Mouse (Mus musculus): Measurements from ENCODE around the gene Emp1. TPM values are rescaled to one million over a fixed set of nuclear protein-coding genes. Genes with fewer than 3 reads are reported as not detected.

Emp1 gene
- polyA plus RNA-seq, 1 experiment from 2014 or later: 4.1 TPM

DNA sequence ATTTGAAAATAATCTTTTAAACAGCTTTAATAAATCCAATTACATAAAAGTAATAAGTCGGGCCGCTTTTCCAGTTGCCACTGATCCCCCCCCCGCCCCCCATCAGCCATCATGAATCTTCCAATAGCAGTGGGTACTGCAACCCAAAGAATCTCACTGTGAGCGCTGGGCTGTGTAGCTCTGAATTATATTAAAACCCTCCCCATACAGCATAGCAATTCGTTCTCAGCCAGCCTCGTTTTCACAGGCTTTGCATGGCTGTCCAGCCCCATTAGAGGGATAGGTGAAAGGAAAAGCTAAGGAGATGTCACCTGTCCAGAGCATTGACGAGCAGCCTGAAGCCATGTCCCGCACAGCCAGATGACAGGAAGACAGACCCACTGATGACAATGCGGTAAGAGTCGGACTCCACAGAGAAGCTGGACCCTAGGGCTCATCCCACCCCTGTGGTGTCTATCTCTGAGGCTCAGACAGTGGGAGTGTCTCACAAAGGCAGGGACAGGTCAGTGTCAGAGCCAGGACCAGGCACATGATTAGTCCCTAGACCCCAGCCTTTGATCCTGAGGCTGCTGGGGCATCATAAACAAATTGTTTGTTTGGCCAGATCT lies 49.5 kb downstream of the Emp1 start:
- no peak for ATAC-seq (ENCODE audit: insufficient read depth, low FRiP score, low TSS enrichment)
- H3K4me1 ChIP-seq (ENCODE audit: control insufficient read depth, insufficient read depth, low read length): no peaks in the 10 kb centered on the region
- H3K9ac ChIP-seq (ENCODE audit: low read length): no peak overlapping the region
- no peak for DNase-seq (ENCODE audit: low spot score)
- H3K27me3 ChIP-seq (ENCODE audit: control insufficient read depth, insufficient read depth, low read length): no peaks in the 10 kb centered on the region
- no peak overlapping the region for H3K4me3 ChIP-seq (ENCODE audit: low read depth, low read length)
- H3K9me3 ChIP-seq (ENCODE audit: control insufficient read depth, low read length): no peaks in the 10 kb centered on the region
- no peak overlapping the region for H3K4me2 ChIP-seq (ENCODE audit: low read depth)
- no peak overlapping the region for H3K27ac ChIP-seq (ENCODE audit: low read depth, low read length)
- 84% methylated on average over 10 of the region's 10 CpGs for WGBS
- no peaks in the 10 kb centered on the region for H3K36me3 ChIP-seq (ENCODE audit: control insufficient read depth, insufficient read depth, low read length)

DNA sequence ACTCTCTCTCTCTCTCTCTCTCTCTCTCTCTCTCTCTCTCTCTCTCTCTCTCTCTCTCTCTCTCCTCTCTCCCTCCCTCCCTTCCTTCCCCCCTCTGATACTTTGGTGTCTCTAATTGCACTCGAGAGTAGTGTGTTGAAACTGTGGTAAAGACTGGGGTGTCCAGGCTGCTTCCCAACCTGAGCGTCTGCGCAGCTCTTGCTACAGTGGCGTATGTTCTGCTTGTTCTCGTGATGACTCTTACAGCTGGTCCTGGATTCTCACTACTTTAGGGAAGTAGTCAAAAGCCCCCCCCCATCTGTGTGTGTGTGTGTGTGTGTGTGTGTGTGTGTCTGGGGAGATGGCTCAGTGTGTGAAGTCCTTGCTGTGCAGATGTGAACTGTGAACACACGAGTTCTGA lies 50.3 kb downstream of the Emp1 start:
- 81% methylated on average over 6 of the region's 6 CpGs for WGBS
- H3K4me3 ChIP-seq (ENCODE audit: low read depth, low read length): no peak overlapping the region
- ATAC-seq (ENCODE audit: insufficient read depth, low FRiP score, low TSS enrichment) (no peak), DNase-seq (ENCODE audit: low spot score) (no peak)
- H3K36me3 ChIP-seq (ENCODE audit: control insufficient read depth, insufficient read depth, low read length): no peaks in the 10 kb centered on the region
- H3K27me3 ChIP-seq (ENCODE audit: control insufficient read depth, insufficient read depth, low read length): no peaks in the 10 kb centered on the region
- no peak overlapping the region for H3K27ac ChIP-seq (ENCODE audit: low read depth, low read length)
- H3K4me1 ChIP-seq (ENCODE audit: control insufficient read depth, insufficient read depth, low read length): no peaks in the 10 kb centered on the region
- no peaks in the 10 kb centered on the region for H3K9me3 ChIP-seq (ENCODE audit: control insufficient read depth, low read length)
- H3K9ac ChIP-seq (ENCODE audit: low read length): no peak overlapping the region
- H3K4me2 ChIP-seq (ENCODE audit: low read depth): no peak overlapping the region

DNA sequence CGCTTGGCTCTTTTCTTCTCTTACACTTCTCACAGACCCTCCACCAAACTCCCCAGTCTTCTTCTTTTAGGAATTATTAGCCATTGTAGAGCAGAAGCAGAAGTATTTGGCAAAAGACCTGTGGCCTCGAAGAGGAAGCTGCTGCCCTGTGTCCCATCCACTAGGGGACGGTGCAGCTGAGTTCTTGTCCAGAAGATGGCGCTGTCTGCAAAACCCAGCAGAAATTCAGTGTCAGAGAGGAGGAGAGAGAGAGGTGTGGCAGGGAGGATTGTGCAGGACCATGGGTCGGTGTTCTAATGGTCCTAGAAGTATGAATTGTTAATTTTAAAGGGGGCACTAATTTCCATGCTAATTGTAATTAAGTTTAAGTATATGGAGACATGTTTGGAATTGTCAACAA lies 55.1 kb downstream of the Emp1 start:
- H3K27ac ChIP-seq (ENCODE audit: low read depth, low read length): no peak overlapping the region
- no peaks in the 10 kb centered on the region for H3K9me3 ChIP-seq (ENCODE audit: control insufficient read depth, low read length)
- 34% methylated on average over 5 of the region's 5 CpGs for WGBS
- H3K36me3 ChIP-seq (ENCODE audit: control insufficient read depth, insufficient read depth, low read length): no peaks in the 10 kb centered on the region
- DNase-seq (ENCODE audit: low spot score) (peak; percentile 62), ATAC-seq (ENCODE audit: insufficient read depth, low FRiP score, low TSS enrichment) (peak; percentile 20; the same call in 1 of the 2 replicates)
- no peak overlapping the region for H3K4me2 ChIP-seq (ENCODE audit: low read depth)
- H3K4me3 ChIP-seq (ENCODE audit: low read depth, low read length): no peak overlapping the region
- H3K27me3 ChIP-seq (ENCODE audit: control insufficient read depth, insufficient read depth, low read length): no peaks in the 10 kb centered on the region
- H3K9ac ChIP-seq (ENCODE audit: low read length): no peak overlapping the region
- H3K4me1 ChIP-seq (ENCODE audit: control insufficient read depth, insufficient read depth, low read length): no peaks in the 10 kb centered on the region

DNA sequence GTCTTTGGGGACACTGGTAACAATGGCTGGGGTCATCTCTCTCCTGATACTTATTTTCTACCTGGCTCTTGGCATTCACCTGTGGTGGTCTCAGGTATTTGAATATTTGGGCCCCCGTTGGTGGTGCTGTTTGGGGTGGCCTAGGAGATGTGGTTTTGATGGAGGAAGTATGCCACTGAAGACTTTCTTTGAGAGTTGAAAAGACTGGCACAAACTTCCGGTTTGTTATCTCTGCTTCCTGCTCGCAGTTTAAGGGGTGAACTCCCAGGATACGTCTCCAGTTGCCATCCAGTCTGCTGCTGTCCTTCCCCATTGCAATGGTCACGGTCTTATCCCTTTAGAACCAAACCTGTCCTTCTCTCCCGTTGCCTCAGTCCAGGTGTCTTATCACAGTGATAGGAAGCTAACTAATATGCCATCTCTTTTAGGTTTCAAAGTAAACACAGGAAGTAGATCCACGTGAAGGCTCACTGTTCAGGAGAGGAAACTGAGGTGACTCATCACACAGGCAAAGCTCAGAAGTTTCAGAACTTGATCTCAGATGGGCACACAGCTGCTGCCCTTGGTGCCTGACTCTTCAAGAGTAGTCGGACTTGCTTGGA lies 56.0 kb downstream of the Emp1 start:
- no peaks in the 10 kb centered on the region for H3K9me3 ChIP-seq (ENCODE audit: control insufficient read depth, low read length)
- WGBS: 91% methylated on average over 8 of the region's 8 CpGs
- no peak overlapping the region for H3K4me3 ChIP-seq (ENCODE audit: low read depth, low read length)
- H3K4me1 ChIP-seq (ENCODE audit: control insufficient read depth, insufficient read depth, low read length): no peaks in the 10 kb centered on the region
- no peak overlapping the region for H3K27ac ChIP-seq (ENCODE audit: low read depth, low read length)
- DNase-seq (ENCODE audit: low spot score): no peak
- ATAC-seq (ENCODE audit: insufficient read depth, low FRiP score, low TSS enrichment): no peak
- no peak overlapping the region for H3K4me2 ChIP-seq (ENCODE audit: low read depth)
- H3K9ac ChIP-seq (ENCODE audit: low read length): no peak overlapping the region
- no peaks in the 10 kb centered on the region for H3K36me3 ChIP-seq (ENCODE audit: control insufficient read depth, insufficient read depth, low read length)
- no peaks in the 10 kb centered on the region for H3K27me3 ChIP-seq (ENCODE audit: control insufficient read depth, insufficient read depth, low read length)

DNA sequence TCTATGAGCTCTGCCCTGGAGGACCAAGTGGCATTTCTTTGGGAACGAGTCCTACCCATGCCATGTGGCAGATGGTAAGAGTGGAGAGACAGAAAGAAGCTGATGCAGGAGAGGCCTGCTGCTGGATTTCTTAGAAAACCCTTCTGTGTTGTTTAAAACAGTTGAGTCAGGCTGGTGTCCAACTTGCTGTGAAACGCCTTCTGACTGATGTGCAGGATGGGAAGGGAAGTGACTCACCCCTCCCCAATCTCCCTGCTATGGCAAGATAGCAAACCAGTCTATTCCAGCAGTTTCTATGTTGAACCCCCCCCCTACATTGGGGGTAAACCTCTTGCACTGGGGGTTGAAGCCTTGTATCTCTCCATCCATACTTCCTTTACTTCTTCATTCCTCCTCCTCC lies 65.9 kb downstream of the Emp1 start:
- Histone ChIP-seq H3K27ac (ENCODE audit: low read depth, low read length) (no peak overlapping the region), H3K36me3 (ENCODE audit: control insufficient read depth, insufficient read depth, low read length) (no peaks in the 10 kb centered on the region), H3K27me3 (ENCODE audit: control insufficient read depth, insufficient read depth, low read length) (no peaks in the 10 kb centered on the region), H3K9ac (ENCODE audit: low read length) (no peak overlapping the region), H3K4me2 (ENCODE audit: low read depth) (no peak overlapping the region), H3K4me1 (ENCODE audit: control insufficient read depth, insufficient read depth, low read length) (no peaks in the 10 kb centered on the region), H3K4me3 (ENCODE audit: low read depth, low read length) (no peak overlapping the region), H3K9me3 (ENCODE audit: control insufficient read depth, low read length) (no peaks in the 10 kb centered on the region)
- WGBS: 74% methylated on average over 2 of the region's 2 CpGs
- no peak for DNase-seq (ENCODE audit: low spot score)
- ATAC-seq (ENCODE audit: insufficient read depth, low FRiP score, low TSS enrichment): no peak

DNA sequence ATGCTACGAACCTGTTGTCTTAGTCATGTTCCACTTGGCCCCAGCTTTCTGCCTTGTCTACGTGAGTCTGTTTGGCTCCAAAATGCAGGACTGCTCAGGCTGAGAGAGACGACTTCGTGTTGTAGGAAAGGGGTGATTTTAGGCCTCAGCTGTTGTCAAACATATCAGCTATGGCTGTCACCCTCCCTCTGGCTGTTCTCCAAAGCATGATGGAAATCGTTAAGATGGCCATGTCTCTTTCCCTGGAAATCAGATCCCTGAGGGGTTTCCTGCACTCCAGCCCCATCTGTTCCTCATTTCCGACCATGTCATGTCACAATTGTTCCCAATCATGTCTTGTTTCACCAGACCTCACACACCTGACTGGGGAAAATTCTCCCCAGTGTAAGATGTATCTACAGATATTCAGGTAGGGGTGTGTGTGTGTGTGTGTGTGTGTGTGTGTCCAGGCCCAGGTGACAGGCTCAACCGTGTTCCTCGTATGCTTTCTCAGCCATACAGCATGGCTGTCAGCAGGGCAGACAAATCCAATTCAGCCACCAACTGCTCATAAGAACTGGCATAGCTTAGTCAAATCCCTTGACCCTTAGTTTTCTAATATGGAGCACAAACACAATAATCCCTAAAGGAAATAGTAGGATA lies 67.0 kb downstream of the Emp1 start:
- DNase-seq (ENCODE audit: low spot score): peak; percentile 35
- no peak for ATAC-seq (ENCODE audit: insufficient read depth, low FRiP score, low TSS enrichment)
- no peaks in the 10 kb centered on the region for H3K4me1 ChIP-seq (ENCODE audit: control insufficient read depth, insufficient read depth, low read length)
- H3K4me3 ChIP-seq (ENCODE audit: low read depth, low read length): no peak overlapping the region
- no peak overlapping the region for H3K9ac ChIP-seq (ENCODE audit: low read length)
- WGBS: 78% methylated on average over 8 of the region's 8 CpGs
- no peaks in the 10 kb centered on the region for H3K36me3 ChIP-seq (ENCODE audit: control insufficient read depth, insufficient read depth, low read length)
- H3K4me2 ChIP-seq (ENCODE audit: low read depth): no peak overlapping the region
- no peaks in the 10 kb centered on the region for H3K27me3 ChIP-seq (ENCODE audit: control insufficient read depth, insufficient read depth, low read length)
- H3K27ac ChIP-seq (ENCODE audit: low read depth, low read length): no peak overlapping the region
- no peaks in the 10 kb centered on the region for H3K9me3 ChIP-seq (ENCODE audit: control insufficient read depth, low read length)

DNA sequence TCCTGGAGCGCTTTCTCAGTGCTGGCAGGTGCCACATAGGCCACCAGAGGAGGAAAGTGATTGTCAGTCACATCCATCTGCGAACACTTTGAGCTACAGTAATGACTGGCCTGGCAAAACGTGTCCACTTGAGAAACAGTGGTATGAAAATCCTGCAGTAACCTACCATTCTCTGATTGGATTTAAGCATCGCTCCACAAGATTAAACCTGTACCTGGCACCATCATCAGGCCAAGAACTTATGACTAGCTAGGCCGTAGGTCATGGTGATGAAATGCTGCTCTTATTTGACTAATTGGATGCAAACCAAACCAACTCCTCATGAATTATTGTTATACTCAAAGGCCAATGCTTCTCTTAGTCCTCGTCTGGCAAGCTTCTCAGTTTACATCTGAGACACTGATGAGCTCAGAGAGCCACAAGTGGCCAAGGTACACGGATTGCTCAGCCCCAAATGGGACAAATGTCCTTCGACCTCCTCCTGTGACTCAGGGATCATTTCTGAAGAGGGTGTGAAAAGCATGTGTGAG lies 68.2 kb downstream of the Emp1 start:
- no peak overlapping the region for H3K27ac ChIP-seq (ENCODE audit: low read depth, low read length)
- 86% methylated on average over 8 of the region's 8 CpGs for WGBS
- ATAC-seq (ENCODE audit: insufficient read depth, low FRiP score, low TSS enrichment): no peak

More for the DNA sequence above, 68.2 kb downstream of the Emp1 start:
- no peaks in the 10 kb centered on the region for H3K4me1 ChIP-seq (ENCODE audit: control insufficient read depth, insufficient read depth, low read length)
- no peaks in the 10 kb centered on the region for H3K27me3 ChIP-seq (ENCODE audit: control insufficient read depth, insufficient read depth, low read length)
- H3K4me2 ChIP-seq (ENCODE audit: low read depth): no peak overlapping the region
- H3K36me3 ChIP-seq (ENCODE audit: control insufficient read depth, insufficient read depth, low read length): no peaks in the 10 kb centered on the region
- H3K9me3 ChIP-seq (ENCODE audit: control insufficient read depth, low read length): no peaks in the 10 kb centered on the region
- no peak overlapping the region for H3K4me3 ChIP-seq (ENCODE audit: low read depth, low read length)
- no peak for DNase-seq (ENCODE audit: low spot score)
- H3K9ac ChIP-seq (ENCODE audit: low read length): no peak overlapping the region

Data from neural tube, embryonic 11.5 days (tissue).